Mouse (Mus musculus) skeletal muscle tissue, adult 2 months (tissue): ENCODE results near the gene Cfap54.

ENCODE experiments used
- DNase-seq: peaks from one replicate; pipeline ENCODE4 v3.0.0-alpha.2; 2012; ENCODE audit warnings: low read depth, low spot score

Cfap54 gene

GRCm38 (mm10) chr10:92937741-92938285 is 143.6 kb downstream of the Cfap54 start:
- peak; percentile 5 for DNase-seq

- DNase-seq = no peak
Measured at GRCm38 (mm10) chr10:92937091-92937490, 144.3 kb downstream of the Cfap54 start.

- no peak for DNase-seq
Measured at GRCm38 (mm10) chr10:92934506-92934905, 146.9 kb downstream of the Cfap54 start.

GRCm38 (mm10) chr10:92933616-92934015 is 147.8 kb downstream of the Cfap54 start:
- no peak for DNase-seq

GRCm38 (mm10) chr10:92932464-92932863 is 149.0 kb downstream of the Cfap54 start:
- no peak for DNase-seq

GRCm38 (mm10) chr10:92930036-92930435 is 151.4 kb downstream of the Cfap54 start:
- DNase-seq = no peak

GRCm38 (mm10) chr10:92928256-92928655 is 153.2 kb downstream of the Cfap54 start:
- no peak for DNase-seq

- no peak for DNase-seq
Measured at GRCm38 (mm10) chr10:92918551-92918950, 162.9 kb downstream of the Cfap54 start.

GRCm38 (mm10) chr10:92907246-92907645 is 174.2 kb downstream of the Cfap54 start:
- DNase-seq = no peak

GRCm38 (mm10) chr10:92888466-92888865 is 193.0 kb downstream of the Cfap54 start:
- no peak for DNase-seq

- no peak for DNase-seq
Measured at GRCm38 (mm10) chr10:92878000-92878399, 203.4 kb downstream of the Cfap54 start.

- no peak for DNase-seq
Measured at GRCm38 (mm10) chr10:92840980-92841379, 240.4 kb downstream of the Cfap54 start.

- DNase-seq = no peak
Measured at GRCm38 (mm10) chr10:92837572-92837971, 243.8 kb downstream of the Cfap54 start.

- DNase-seq = no peak
Measured at GRCm38 (mm10) chr10:92837045-92837444, 244.4 kb downstream of the Cfap54 start.

- no peak for DNase-seq
Measured at GRCm38 (mm10) chr10:92821499-92821898, 259.9 kb downstream of the Cfap54 start.

GRCm38 (mm10) chr10:92818190-92818589 is 263.2 kb downstream of the Cfap54 start:
- DNase-seq = no peak

- no peak for DNase-seq
Measured at GRCm38 (mm10) chr10:92816903-92817302, 264.5 kb downstream of the Cfap54 start.

- no peak for DNase-seq
Measured at GRCm38 (mm10) chr10:92810894-92811293, 270.5 kb downstream of the Cfap54 start.

GRCm38 (mm10) chr10:92791908-92792307 is 289.5 kb downstream of the Cfap54 start:
- DNase-seq = no peak

GRCm38 (mm10) chr10:92791531-92791900 is 289.9 kb downstream of the Cfap54 start:
- no peak for DNase-seq

- DNase-seq = no peak
Measured at GRCm38 (mm10) chr10:92790893-92791530, 290.4 kb downstream of the Cfap54 start.

GRCm38 (mm10) chr10:92790247-92790646 is 291.2 kb downstream of the Cfap54 start:
- DNase-seq = no peak

- no peak for DNase-seq
Measured at GRCm38 (mm10) chr10:92788410-92789096, 292.9 kb downstream of the Cfap54 start.
